Mouse (Mus musculus) liver, embryonic 15.5 days (tissue): ENCODE results near the gene Mcrip2. TPM values are rescaled to one million over a fixed set of nuclear protein-coding genes. Genes with fewer than 3 reads are reported as not detected.

Experiments
- ATAC-seq: fragments of 200-750 bp; cut with Nextera tagmentation; 2 replicates; pipeline ENCODE4 v1.8.0; 2017; ENCODE audit warnings: moderate number of reproducible peaks, mild to moderate bottlenecking, moderate library complexity; ENCODE audit not compliant: insufficient read depth
- H3K27ac ChIP-seq: fragments of 300-500 bp; sonication (generic); replicated peaks from 2 replicates; pipeline ENCODE4 v1.5.1; 2015; ENCODE audit warnings: mild to moderate bottlenecking, inconsistent platforms
- H3K27me3 ChIP-seq: fragments of 300-500 bp; sonication (generic); 2 replicates; pipeline ENCODE4 v1.6.1; 2015; ENCODE audit warnings: mild to moderate bottlenecking, inconsistent platforms
- H3K36me3 ChIP-seq: fragments of 300-500 bp; sonication (generic); replicated peaks from 2 replicates; pipeline ENCODE4 v1.6.1; 2015; ENCODE audit warnings: moderate library complexity, mild to moderate bottlenecking, inconsistent platforms
- H3K4me1 ChIP-seq: fragments of 300-500 bp; sonication (generic); replicated peaks from 2 replicates; pipeline ENCODE4 v1.6.1; 2015; ENCODE audit warnings: inconsistent platforms
- H3K4me2 ChIP-seq: fragments of 300-500 bp; sonication (generic); 2 replicates; pipeline ENCODE4 v1.6.1; 2015; ENCODE audit warnings: moderate library complexity, mild to moderate bottlenecking, inconsistent platforms
- H3K4me3 ChIP-seq: fragments of 300-500 bp; sonication (generic); replicated peaks from 2 replicates; pipeline ENCODE4 v1.5.1; 2015; ENCODE audit warnings: mild to moderate bottlenecking, inconsistent platforms
- H3K9ac ChIP-seq: fragments of 300-500 bp; sonication (generic); 2 replicates; pipeline ENCODE4 v1.6.1; 2015; ENCODE audit warnings: moderate library complexity, mild to moderate bottlenecking, inconsistent platforms
- H3K9me3 ChIP-seq: fragments of 300-500 bp; sonication (generic); replicated peaks from 2 replicates; pipeline ENCODE4 v1.6.1; 2016; ENCODE audit warnings: inconsistent platforms
- WGBS: fragments of 180-500 bp; shearing (Covaris S2); methylation state at CpG from one replicate; pipeline ENCODE4 v1.1.7; 2015; ENCODE audit warnings: mixed read lengths; ENCODE audit not compliant: insufficient replicate concordance; 5-methylcytosine and 5-hydroxymethylcytosine counted together
- polyA plus RNA-seq: library from polyadenylated mRNA; unstranded; fragments of >200 nt; fragmentation: Nextera tagmentation; extraction: Ambion mirVana; gene quantifications from 2 replicates; pipeline ENCODE4 v1.2.1, GENCODE M21; 2015

Mcrip2 gene
- polyA plus RNA-seq = 37.3 and 39.3 TPM in 2 replicates

GRCm38 (mm10) chr17:25868601-25869191 lies at the start of gene Mcrip2:
Gene Mcrip2, minus strand, starts transcription at chr17:25868764.
- Histone ChIP-seq H3K36me3 (peaks cover 16% of the 10 kb centered on the region), H3K9ac (peak within 1 kb of the TSS; percentile 66), H3K4me2 (peak within 1 kb of the TSS; percentile 88), H3K27ac (peak within 1 kb of the TSS; percentile 77), H3K4me1 (peaks cover 32% of the 10 kb centered on the region), H3K27me3 (no peaks in the 10 kb centered on the region), H3K4me3 (peak within 1 kb of the TSS; percentile 69), H3K9me3 (no peaks in the 10 kb centered on the region)
- WGBS = 0% methylated on average over 24 of the region's 24 CpGs
- peak; percentile 68 for ATAC-seq

- H3K4me2 ChIP-seq = peak overlapping the region; percentile 99
- peak overlapping the region; percentile 88 for H3K4me3 ChIP-seq
- no peaks in the 10 kb centered on the region for H3K9me3 ChIP-seq
- 82% methylated on average over 9 of the region's 9 CpGs for WGBS
- H3K4me1 ChIP-seq = peaks cover 72% of the 10 kb centered on the region
- H3K27ac ChIP-seq = no peak overlapping the region
- H3K9ac ChIP-seq = peak overlapping the region; percentile 81
- H3K27me3 ChIP-seq = no peaks in the 10 kb centered on the region
- H3K36me3 ChIP-seq = no peaks in the 10 kb centered on the region; the same call in 1 of the 2 replicates
- ATAC-seq = no peak
Observed at GRCm38 (mm10) chr17:25918037-25918750, 49.6 kb upstream of the Mcrip2 start.

- Histone ChIP-seq H3K9ac (no peak overlapping the region), H3K4me1 (peaks cover 72% of the 10 kb centered on the region), H3K36me3 (no peaks in the 10 kb centered on the region; the same call in 1 of the 2 replicates), H3K4me3 (no peak overlapping the region), H3K27ac (no peak overlapping the region), H3K9me3 (no peaks in the 10 kb centered on the region), H3K27me3 (no peaks in the 10 kb centered on the region), H3K4me2 (peak overlapping the region; percentile 99; the same call in 1 of the 2 replicates)
- no peak for ATAC-seq
- WGBS = 65% methylated on average over 8 of the region's 8 CpGs
Observed at GRCm38 (mm10) chr17:25916931-25917647, 48.5 kb upstream of the Mcrip2 start.

GRCm38 (mm10) chr17:25914295-25914694 lies 45.7 kb upstream of the Mcrip2 start:
- H3K27me3 ChIP-seq = no peaks in the 10 kb centered on the region
- no peaks in the 10 kb centered on the region; the same call in 1 of the 2 replicates for H3K36me3 ChIP-seq
- H3K9ac ChIP-seq = no peak overlapping the region
- H3K9me3 ChIP-seq = no peaks in the 10 kb centered on the region
- no peak overlapping the region for H3K4me3 ChIP-seq
- WGBS = 54% methylated on average over 4 of the region's 4 CpGs
- H3K4me2 ChIP-seq = 0 out of 2 replicates have a peak overlapping the region, but pooled peaks have one; percentile 5
- no peak for ATAC-seq
- H3K27ac ChIP-seq = no peak overlapping the region; the same call in 1 of the 2 replicates
- H3K4me1 ChIP-seq = peaks cover 64% of the 10 kb centered on the region

GRCm38 (mm10) chr17:25913877-25914275 lies 45.3 kb upstream of the Mcrip2 start:
- Histone ChIP-seq H3K27me3 (no peaks in the 10 kb centered on the region), H3K4me3 (no peak overlapping the region), H3K4me1 (peaks cover 61% of the 10 kb centered on the region), H3K9ac (no peak overlapping the region), H3K36me3 (no peaks in the 10 kb centered on the region; the same call in 1 of the 2 replicates), H3K9me3 (no peaks in the 10 kb centered on the region), H3K4me2 (0 out of 2 replicates have a peak overlapping the region, but pooled peaks have one; percentile 5), H3K27ac (no peak overlapping the region; the same call in 1 of the 2 replicates)
- WGBS = 7% methylated on average over 1 of the region's 1 CpGs
- ATAC-seq = no peak

GRCm38 (mm10) chr17:25913186-25913876 lies 44.8 kb upstream of the Mcrip2 start:
- H3K27me3 ChIP-seq = no peaks in the 10 kb centered on the region
- no peak overlapping the region for H3K27ac ChIP-seq
- H3K9me3 ChIP-seq = no peaks in the 10 kb centered on the region
- H3K9ac ChIP-seq = no peak overlapping the region
- no peaks in the 10 kb centered on the region; the same call in 1 of the 2 replicates for H3K36me3 ChIP-seq
- no peak overlapping the region for H3K4me3 ChIP-seq
- peaks cover 56% of the 10 kb centered on the region for H3K4me1 ChIP-seq
- 53% methylated on average over 14 of the region's 14 CpGs for WGBS
- H3K4me2 ChIP-seq = no peak overlapping the region
- ATAC-seq = no peak

GRCm38 (mm10) chr17:25911816-25912215 lies 43.3 kb upstream of the Mcrip2 start:
- H3K4me2 ChIP-seq = no peak overlapping the region
- H3K27ac ChIP-seq = no peak overlapping the region
- peaks cover 40% of the 10 kb centered on the region for H3K4me1 ChIP-seq
- H3K4me3 ChIP-seq = no peak overlapping the region
- H3K9ac ChIP-seq = no peak overlapping the region
- ATAC-seq = no peak
- no peaks in the 10 kb centered on the region for H3K9me3 ChIP-seq
- no peaks in the 10 kb centered on the region; the same call in 1 of the 2 replicates for H3K36me3 ChIP-seq
- 70% methylated on average over 4 of the region's 4 CpGs for WGBS
- H3K27me3 ChIP-seq = no peaks in the 10 kb centered on the region

GRCm38 (mm10) chr17:25907640-25908039 lies 39.1 kb upstream of the Mcrip2 start:
- no peaks in the 10 kb centered on the region for H3K27me3 ChIP-seq
- H3K4me1 ChIP-seq = peaks cover 12% of the 10 kb centered on the region
- no peak overlapping the region for H3K4me2 ChIP-seq
- no peaks in the 10 kb centered on the region for H3K9me3 ChIP-seq
- H3K4me3 ChIP-seq = no peak overlapping the region
- H3K36me3 ChIP-seq = no peaks in the 10 kb centered on the region
- WGBS = 68% methylated on average over 2 of the region's 2 CpGs
- H3K9ac ChIP-seq = no peak overlapping the region
- no peak for ATAC-seq
- no peak overlapping the region for H3K27ac ChIP-seq

GRCm38 (mm10) chr17:25903061-25903460 lies 34.5 kb upstream of the Mcrip2 start:
- Histone ChIP-seq H3K4me1 (no peaks in the 10 kb centered on the region), H3K36me3 (peaks cover 4% of the 10 kb centered on the region), H3K4me3 (no peak overlapping the region), H3K4me2 (no peak overlapping the region), H3K9me3 (no peaks in the 10 kb centered on the region), H3K27ac (no peak overlapping the region), H3K9ac (no peak overlapping the region), H3K27me3 (no peaks in the 10 kb centered on the region)
- 39% methylated on average over 3 of the region's 3 CpGs for WGBS
- ATAC-seq = no peak

- no peak overlapping the region for H3K4me3 ChIP-seq
- H3K36me3 ChIP-seq = peaks cover 4% of the 10 kb centered on the region
- no peak for ATAC-seq
- no peaks in the 10 kb centered on the region for H3K9me3 ChIP-seq
- H3K9ac ChIP-seq = no peak overlapping the region
- WGBS = 81% methylated on average over 1 of the region's 1 CpGs
- H3K27me3 ChIP-seq = no peaks in the 10 kb centered on the region
- H3K4me1 ChIP-seq = peaks cover 5% of the 10 kb centered on the region; the same call in 1 of the 2 replicates
- H3K27ac ChIP-seq = no peak overlapping the region
- H3K4me2 ChIP-seq = no peak overlapping the region
Observed at GRCm38 (mm10) chr17:25900193-25900592, 31.6 kb upstream of the Mcrip2 start.
